Mouse (Mus musculus) testis, adult 2 months (tissue): ENCODE data around the gene Tbl1xr1.

Experiments used
- CTCF ChIP-seq: fragments of 200-500 bp; IDR thresholded peaks from 2 replicates; pipeline ENCODE4 v1.5.1; 2012; ENCODE audit warnings: low read depth, mild to moderate bottlenecking, inconsistent platforms, low read length, moderate library complexity; ENCODE audit not compliant: control insufficient read depth, insufficient read depth, insufficient replicate concordance
- POLR2A ChIP-seq: fragments of 200-500 bp; IDR thresholded peaks from 2 replicates; pipeline ENCODE4 v1.6.1; 2012; ENCODE audit warnings: low read depth, mild to moderate bottlenecking, inconsistent platforms, low read length, moderate library complexity; ENCODE audit not compliant: control insufficient read depth

- TF ChIP-seq CTCF (no peak), POLR2A (no peak)
Measured at GRCm38 (mm10) chr3:22047203-22047602, 29.2 kb upstream of the Tbl1xr1 start.
